Mouse (Mus musculus) gonadal fat pad, adult 2 months (tissue): ENCODE data around the gene Gm3404. TPM values are rescaled to one million over a fixed set of nuclear protein-coding genes. Genes with fewer than 3 reads are reported as not detected.
"Not testable (repeated sequence)": the region's sequence is repeated elsewhere in the genome, so short reads cannot be mapped to it uniquely, and the experiment has no call there.

Source experiments
- DNase-seq: peaks from one replicate; pipeline ENCODE4 v3.0.0-alpha.2; 2012; ENCODE audit warnings: low read depth
- polyA plus RNA-seq: library from polyadenylated mRNA; depleted of rRNA; stranded (reverse); fragments of >200 nt; gene quantifications from 2 replicates; pipeline ENCODE4 v1.2.3, GENCODE M21; 2012; rRNA removed

Gene Gm3404
- not detected in 2 replicates for polyA plus RNA-seq

DNA sequence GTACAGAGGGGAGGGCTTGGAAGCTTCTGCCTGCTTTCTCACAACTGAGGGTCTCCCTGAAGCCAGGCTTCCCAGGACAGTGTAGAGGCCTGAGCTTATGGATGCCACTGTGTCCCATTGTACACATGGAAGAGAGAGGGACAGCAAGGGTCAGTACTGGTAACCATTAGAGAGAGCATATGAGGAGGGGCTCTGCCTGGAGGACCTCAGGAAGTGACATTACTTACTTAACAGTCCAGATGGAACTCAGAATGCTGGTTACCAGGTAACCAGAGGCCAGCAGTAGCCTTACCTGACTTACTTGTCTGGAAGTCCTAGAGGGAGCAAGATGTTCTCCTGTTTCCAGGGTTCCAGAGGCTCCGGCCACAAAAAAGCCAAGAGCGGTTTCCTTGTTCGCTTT lies at the start of gene Gm3404:
Gm3404 (plus strand) TSS at position 301 of the 400 bp plus-strand sequence.
- not testable (repeated sequence) for DNase-seq

DNA sequence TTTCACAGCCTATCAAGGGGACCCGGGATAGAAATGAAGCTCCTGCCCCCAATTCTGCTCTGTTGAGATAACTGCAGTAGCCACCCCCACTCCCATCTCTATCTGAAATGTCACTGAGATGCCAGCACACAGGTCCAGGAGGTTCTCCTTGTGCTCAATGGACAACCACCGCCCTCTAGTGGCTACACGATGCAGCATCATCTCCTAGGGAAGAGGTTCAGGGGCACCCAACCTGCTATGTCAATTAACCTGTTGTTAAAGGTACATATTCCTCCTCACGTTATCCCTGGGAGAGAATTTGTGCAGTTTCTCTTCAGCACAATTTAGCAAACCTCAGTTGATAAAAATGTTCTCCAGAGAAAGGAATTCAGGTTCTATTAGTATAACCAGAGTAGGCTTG lies 46.0 kb upstream of the Gm3404 start:
- not testable (repeated sequence) for DNase-seq

DNA sequence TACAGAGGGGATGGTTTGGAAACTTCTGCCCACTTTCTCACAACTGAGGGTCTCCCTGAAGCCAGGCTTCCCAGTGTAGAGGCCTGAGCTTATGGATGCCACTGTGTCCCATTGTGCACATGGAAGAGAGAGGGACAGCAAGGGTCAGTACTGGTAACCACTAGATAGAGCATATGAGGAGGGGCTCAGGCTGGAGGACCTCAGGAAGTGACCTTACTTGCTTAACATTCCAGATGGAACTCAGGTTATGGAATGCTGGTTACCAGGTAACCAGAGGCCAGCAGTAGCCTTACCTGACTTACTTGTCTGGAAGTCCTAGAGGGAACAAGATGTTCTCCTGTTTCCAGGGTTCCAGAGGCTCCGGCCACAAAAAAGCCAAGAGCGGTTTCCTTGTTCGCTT lies 43.9 kb upstream of the Gm3404 start, which contains the start of gene Gm6408:
Gm6408 (plus strand) TSS at position 301 of the 400 bp plus-strand sequence.
- DNase-seq: not testable (repeated sequence)

DNA sequence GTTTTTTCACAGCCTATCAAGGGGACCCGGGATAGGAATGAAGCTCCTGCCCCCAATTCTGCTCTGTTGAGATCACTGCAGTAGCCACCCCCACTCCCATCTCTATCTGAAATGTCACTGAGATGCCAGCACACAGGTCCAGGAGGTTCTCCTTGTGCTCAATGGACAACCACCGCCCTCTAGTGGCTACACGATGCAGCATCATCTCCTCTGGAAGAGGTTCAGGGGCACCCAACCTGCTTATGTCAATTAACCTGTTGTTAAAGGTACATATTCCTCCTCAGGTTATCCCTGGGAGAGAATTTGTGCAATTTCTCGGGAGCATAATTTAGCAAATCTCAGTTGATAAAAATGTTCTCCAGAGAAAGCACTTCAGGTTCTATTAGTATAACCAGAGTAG lies 36.6 kb upstream of the Gm3404 start:
- DNase-seq: not testable (repeated sequence)

DNA sequence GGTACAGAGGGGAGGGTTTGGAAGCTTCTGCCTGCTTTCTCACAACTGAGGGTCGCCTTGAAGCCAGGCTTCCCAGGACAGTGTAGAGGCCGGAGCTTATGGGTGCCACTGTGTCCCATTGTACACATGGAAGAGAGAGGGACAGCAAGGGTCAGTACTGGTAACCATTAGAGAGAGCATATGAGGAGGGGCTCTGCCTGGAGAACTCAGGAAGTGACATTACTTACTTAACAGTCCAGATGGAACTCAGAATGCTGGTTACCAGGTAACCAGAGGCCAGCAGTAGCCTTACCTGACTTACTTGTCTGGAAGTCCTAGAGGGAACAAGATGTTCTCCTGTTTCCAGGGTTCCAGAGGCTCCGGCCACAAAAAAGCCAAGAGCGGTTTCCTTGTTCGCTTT lies 34.5 kb upstream of the Gm3404 start, which contains the start of gene Gm6370:
Gm6370 (plus strand) TSS at position 301 of the 400 bp plus-strand sequence.
- not testable (repeated sequence) for DNase-seq

DNA sequence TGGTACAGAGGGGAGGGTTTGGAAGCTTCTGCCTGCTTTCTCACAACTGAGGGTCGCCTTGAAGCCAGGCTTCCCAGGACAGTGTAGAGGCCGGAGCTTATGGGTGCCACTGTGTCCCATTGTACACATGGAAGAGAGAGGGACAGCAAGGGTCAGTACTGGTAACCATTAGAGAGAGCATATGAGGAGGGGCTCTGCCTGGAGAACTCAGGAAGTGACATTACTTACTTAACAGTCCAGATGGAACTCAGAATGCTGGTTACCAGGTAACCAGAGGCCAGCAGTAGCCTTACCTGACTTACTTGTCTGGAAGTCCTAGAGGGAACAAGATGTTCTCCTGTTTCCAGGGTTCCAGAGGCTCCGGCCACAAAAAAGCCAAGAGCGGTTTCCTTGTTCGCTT lies 23.5 kb upstream of the Gm3404 start, which contains the start of gene 4930449I24Rik:
4930449I24Rik (plus strand) TSS at position 301 of the 400 bp plus-strand sequence.
- not testable (repeated sequence) for DNase-seq

DNA sequence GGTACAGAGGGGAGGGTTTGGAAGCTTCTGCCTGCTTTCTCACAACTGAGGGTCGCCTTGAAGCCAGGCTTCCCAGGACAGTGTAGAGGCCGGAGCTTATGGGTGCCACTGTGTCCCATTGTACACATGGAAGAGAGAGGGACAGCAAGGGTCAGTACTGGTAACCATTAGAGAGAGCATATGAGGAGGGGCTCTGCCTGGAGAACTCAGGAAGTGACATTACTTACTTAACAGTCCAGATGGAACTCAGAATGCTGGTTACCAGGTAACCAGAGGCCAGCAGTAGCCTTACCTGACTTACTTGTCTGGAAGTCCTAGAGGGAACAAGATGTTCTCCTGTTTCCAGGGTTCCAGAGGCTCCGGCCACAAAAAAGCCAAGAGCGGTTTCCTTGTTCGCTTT lies 11.8 kb upstream of the Gm3404 start, which contains the start of gene Gm3402:
Gm3402 (plus strand) TSS at position 301 of the 400 bp plus-strand sequence.
- DNase-seq: not testable (repeated sequence)

DNA sequence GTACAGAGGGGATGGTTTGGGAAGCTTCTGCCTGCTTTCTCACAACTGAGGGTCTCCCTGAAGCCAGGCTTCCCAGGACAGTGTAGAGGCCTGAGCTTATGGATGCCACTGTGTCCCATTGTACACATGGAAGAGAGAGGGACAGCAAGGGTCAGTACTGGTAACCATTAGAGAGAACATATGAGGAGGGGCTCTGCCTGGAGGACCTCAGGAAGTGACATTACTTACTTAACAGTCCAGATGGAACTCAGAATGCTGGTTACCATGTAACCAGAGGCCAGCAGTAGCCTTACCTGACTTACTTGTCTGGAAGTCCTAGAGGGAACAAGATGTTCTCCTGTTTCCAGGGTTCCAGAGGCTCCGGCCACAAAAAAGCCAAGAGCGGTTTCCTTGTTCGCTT lies 11.7 kb downstream of the Gm3404 start, which contains the start of gene Gm3409:
Gm3409 (plus strand) TSS at position 301 of the 400 bp plus-strand sequence.
- DNase-seq: not testable (repeated sequence)

DNA sequence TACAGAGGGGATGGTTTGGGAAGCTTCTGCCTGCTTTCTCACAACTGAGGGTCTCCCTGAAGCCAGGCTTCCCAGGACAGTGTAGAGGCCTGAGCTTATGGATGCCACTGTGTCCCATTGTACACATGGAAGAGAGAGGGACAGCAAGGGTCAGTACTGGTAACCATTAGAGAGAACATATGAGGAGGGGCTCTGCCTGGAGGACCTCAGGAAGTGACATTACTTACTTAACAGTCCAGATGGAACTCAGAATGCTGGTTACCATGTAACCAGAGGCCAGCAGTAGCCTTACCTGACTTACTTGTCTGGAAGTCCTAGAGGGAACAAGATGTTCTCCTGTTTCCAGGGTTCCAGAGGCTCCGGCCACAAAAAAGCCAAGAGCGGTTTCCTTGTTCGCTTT lies 30.2 kb downstream of the Gm3404 start, which contains the start of gene Gm3415:
Gm3415 (plus strand) TSS at position 301 of the 400 bp plus-strand sequence.
- not testable (repeated sequence) for DNase-seq

DNA sequence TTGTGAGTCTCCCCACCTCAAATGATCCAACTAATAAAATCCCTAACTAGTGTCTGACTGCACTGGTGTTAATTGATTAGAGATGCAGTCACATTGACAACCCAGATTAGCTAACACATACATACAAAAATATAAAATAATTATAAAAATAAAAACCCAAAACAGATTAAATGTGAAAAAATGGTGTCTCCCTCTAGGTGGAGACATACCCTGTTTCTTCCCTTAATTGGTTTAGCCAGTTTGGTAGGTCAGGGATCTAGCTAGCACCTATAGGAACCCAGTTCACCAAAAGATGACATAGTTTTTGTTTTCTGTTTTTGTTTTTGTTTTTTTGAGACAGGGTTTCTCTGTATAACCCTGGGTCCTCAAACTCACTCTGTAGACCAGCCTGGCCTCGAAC lies 38.7 kb downstream of the Gm3404 start:
- no peak for DNase-seq

DNA sequence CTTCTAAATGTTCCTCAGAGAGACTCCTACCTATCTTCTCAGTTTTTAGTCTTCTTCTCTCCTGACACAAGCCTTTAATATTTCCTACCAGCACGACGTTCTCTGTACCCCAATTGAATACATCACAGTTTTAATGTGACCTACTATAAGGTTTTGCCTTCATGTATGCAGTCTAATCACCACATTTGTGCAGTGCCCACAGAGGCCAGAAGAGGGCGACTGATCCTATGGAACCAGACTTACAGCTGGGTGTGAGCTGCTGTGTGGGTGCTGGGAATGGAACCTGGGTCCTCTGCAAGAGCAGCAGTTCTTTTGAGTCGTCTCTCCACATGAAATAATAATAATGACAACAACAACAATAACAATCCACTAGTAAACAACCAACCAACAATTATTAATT lies 41.5 kb downstream of the Gm3404 start:
- DNase-seq: no peak

DNA sequence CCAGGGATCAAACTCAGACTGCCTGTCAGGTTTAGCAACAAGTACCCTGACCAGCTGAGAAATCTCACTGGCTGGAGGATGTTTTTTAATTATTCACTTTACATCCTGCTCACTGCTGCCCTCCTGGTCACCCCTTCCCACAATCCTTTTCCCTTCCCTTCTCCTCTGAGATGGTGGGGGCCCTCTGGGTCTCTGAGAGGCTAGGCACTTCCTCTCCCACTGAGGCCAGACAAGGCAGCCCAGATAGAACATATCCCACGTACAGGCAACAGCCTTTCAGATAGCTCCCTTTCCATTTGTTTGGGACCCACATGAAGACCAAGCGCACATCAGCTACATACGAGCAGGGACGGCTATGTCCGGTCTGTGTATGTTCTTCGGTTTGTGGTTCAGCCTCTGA lies 44.6 kb downstream of the Gm3404 start:
- not testable (repeated sequence) for DNase-seq

DNA sequence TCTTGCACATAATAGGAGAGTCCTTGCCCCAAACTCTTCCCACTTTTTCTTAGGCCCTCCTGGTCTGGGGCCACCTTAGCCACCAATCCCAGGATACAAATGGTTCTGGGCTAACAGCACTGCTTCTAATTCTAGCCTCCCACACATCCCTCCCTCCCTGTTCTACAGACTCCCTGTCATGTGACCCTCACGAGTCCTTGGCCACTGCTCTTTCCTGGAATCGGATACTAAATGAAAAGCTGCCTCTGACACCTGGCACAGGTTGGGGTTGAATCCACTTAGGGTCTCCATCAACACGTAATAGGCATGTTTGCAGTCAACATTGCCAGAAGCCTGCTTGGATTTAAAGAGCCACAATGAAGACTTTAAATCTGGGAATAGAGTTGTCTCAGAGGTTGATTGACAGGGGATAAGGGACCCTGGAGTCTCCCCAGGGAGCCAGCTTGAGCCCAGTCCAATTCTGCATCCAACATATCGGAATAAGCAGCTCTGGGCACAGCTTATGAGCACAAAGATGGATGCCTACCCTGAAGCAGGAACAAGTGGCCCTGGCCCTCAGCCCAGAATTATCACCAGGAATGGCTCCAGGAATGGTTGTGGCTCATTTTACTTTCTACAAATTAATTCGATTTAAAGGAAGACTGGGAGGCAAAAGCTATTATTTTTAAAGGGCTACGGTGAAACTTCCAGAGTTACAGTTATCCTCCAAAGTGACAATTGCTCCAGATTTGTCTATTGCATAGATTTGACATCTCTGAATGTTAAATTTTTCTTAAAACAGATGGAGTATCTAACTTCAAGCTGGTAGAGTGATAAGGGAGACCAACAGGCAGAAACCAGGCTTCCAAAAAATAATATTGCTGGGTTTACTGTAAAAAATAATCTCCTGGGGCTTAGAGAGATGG lies 46.5 kb downstream of the Gm3404 start:
- DNase-seq: not testable (repeated sequence)

DNA sequence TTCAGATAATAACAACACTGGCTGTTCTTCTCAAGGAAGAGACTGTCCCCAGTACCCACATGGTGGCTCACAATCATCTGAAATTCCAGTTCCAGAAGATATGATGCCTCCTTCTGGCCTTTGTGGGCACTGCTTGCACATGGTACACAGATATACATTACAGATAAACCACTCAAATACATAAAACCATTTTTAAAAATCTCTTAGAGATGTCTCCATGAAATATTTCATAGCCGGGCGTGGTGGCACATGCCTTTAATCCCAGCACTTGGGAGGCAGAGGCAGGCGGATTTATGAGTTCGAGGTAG lies 47.1 kb downstream of the Gm3404 start:
- not testable (repeated sequence) for DNase-seq

DNA sequence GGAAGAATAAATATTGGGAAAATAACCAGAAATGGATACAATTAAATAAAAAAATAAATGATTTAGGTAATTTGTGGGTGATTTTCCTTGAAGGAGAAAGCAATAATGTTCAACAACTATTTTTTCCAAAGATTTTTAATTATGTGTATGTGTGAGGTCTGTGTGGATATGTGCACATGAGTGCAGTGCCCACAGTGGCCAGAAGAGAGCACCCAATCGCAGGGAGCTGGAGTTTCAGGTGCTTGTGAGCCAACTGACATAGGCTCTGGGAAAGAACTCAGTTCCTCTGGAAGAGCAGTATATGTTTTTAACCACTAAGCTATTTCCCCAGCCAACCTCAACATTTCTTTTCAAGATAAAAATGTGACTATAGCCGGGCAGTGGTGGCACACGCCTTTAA lies 51.1 kb downstream of the Gm3404 start:
- DNase-seq: no peak

Other genes starting within 250 kb of the Gm3404 start
- gene Wasf3, start 140.8 kb upstream of the Gm3404 start, polyA plus RNA-seq: 3.0 and 3.1 TPM in 2 replicates
- not detected in 2 replicates for gene Gm6408, start 43.8 kb upstream of the Gm3404 start, polyA plus RNA-seq
- gene Gm6370, start 34.4 kb upstream of the Gm3404 start, polyA plus RNA-seq: not detected in 2 replicates
- gene 4930449I24Rik, start 23.4 kb upstream of the Gm3404 start, polyA plus RNA-seq: 0.12 TPM in 1 of 2 replicates, not detected in the other
- gene Gm3402, start 11.7 kb upstream of the Gm3404 start, polyA plus RNA-seq: not detected in 2 replicates
- gene Gm3409, start 11.8 kb downstream of the Gm3404 start, polyA plus RNA-seq: not detected in 2 replicates
- gene Gm3415, start 30.3 kb downstream of the Gm3404 start, polyA plus RNA-seq: not detected in 2 replicates
- gene Gpr12, start 59.4 kb downstream of the Gm3404 start, polyA plus RNA-seq: not detected in 2 replicates